Mouse (Mus musculus) liver, embryonic 11.5 days (tissue): ENCODE data around the gene Hnrnph3. TPM values are rescaled to one million over a fixed set of nuclear protein-coding genes. Genes with fewer than 3 reads are reported as not detected.

ENCODE experiments used
- ATAC-seq: fragments of 200-750 bp; cut with Nextera tagmentation; replicated peaks from 2 replicates; pipeline ENCODE4 v1.8.0; 2017; ENCODE audit warnings: moderate number of reproducible peaks, mild to moderate bottlenecking, moderate TSS enrichment, moderate library complexity; ENCODE audit not compliant: low FRiP score
- DNase-seq: peaks from one replicate; pipeline ENCODE4 v3.0.0-alpha.2; 2017; ENCODE audit warnings: low spot score
- H3K27ac ChIP-seq: fragments of 300-500 bp; sonication (generic); 2 replicates; pipeline ENCODE4 v1.5.1; 2014; ENCODE audit warnings: mild to moderate bottlenecking, low read depth, low read length, control low read depth
- H3K27me3 ChIP-seq: fragments of 300-500 bp; sonication (generic); replicated peaks from 2 replicates; pipeline ENCODE4 v1.6.1; 2014; ENCODE audit warnings: low read length, mixed read lengths; ENCODE audit not compliant: control insufficient read depth, insufficient read depth
- H3K36me3 ChIP-seq: fragments of 300-500 bp; sonication (generic); 2 replicates; pipeline ENCODE4 v1.6.1; 2014; ENCODE audit warnings: mild to moderate bottlenecking, low read length, moderate library complexity, mixed read lengths; ENCODE audit not compliant: control insufficient read depth, insufficient read depth
- H3K4me1 ChIP-seq: fragments of 300-500 bp; sonication (generic); replicated peaks from 2 replicates; pipeline ENCODE4 v1.6.1; 2014; ENCODE audit warnings: low read length, mixed read lengths; ENCODE audit not compliant: control insufficient read depth, insufficient read depth
- H3K4me2 ChIP-seq: fragments of 300-500 bp; sonication (generic); 2 replicates; pipeline ENCODE4 v1.6.1; 2014; ENCODE audit warnings: mild to moderate bottlenecking, control low read depth, moderate library complexity
- H3K4me3 ChIP-seq: fragments of 300-500 bp; sonication (generic); 2 replicates; pipeline ENCODE4 v1.5.1; 2014; ENCODE audit warnings: low read depth, low read length, control low read depth
- H3K9ac ChIP-seq: fragments of 300-500 bp; sonication (generic); 2 replicates; pipeline ENCODE4 v1.6.1; 2014; ENCODE audit warnings: low read depth, low read length, control low read depth
- H3K9me3 ChIP-seq: fragments of 300-500 bp; sonication (generic); 2 replicates; pipeline ENCODE4 v1.6.1; 2016; ENCODE audit warnings: low read length, inconsistent platforms, mixed read lengths; ENCODE audit not compliant: control insufficient read depth
- WGBS: fragments of 180-500 bp; shearing (Covaris S2); extraction: QIAGEN DNeasy Blood & Tissue Kit; methylation state at CpG from one replicate; pipeline ENCODE4 v1.1.7; 2014; 5-methylcytosine and 5-hydroxymethylcytosine counted together
- polyA plus RNA-seq: library from polyadenylated mRNA; unstranded; fragments of >200 nt; fragmentation: Nextera tagmentation; extraction: Ambion mirVana; gene quantifications from 2 replicates; pipeline ENCODE4 v1.2.1, GENCODE M21; 2014

Gene Hnrnph3
- polyA plus RNA-seq, 1 experiment from 2014 or later = 57.1 TPM

DNA sequence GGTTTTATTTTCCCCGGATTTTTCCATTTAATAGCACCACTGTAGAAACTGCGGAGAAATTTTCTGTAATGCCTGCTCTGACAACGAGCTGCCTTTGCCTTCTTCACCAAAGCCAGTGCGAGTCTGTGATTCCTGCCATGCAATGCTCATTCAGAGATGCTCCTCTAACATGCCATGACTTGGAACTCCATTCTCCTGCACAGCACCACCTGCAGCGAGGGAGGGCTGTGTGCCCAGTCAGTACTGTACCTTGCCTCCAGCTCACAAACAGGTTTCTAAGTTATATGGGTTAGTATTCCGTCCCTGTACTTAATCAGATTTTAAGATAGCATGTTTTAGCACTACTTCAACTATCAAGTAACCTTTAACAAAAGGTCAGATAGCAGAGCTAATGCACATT, 12.5 kb downstream of the Hnrnph3 start:
- H3K4me2 ChIP-seq = no peak overlapping the region
- H3K36me3 ChIP-seq = peaks cover 22% of the 10 kb centered on the region; the same call in 1 of the 2 replicates
- no peaks in the 10 kb centered on the region for H3K9me3 ChIP-seq
- ATAC-seq = no peak
- H3K4me3 ChIP-seq = no peak overlapping the region
- no peak overlapping the region for H3K27ac ChIP-seq
- no peaks in the 10 kb centered on the region for H3K27me3 ChIP-seq
- no peak for DNase-seq
- H3K4me1 ChIP-seq = no peaks in the 10 kb centered on the region
- 90% methylated on average over 6 of the region's 6 CpGs for WGBS
- no peak overlapping the region for H3K9ac ChIP-seq

DNA sequence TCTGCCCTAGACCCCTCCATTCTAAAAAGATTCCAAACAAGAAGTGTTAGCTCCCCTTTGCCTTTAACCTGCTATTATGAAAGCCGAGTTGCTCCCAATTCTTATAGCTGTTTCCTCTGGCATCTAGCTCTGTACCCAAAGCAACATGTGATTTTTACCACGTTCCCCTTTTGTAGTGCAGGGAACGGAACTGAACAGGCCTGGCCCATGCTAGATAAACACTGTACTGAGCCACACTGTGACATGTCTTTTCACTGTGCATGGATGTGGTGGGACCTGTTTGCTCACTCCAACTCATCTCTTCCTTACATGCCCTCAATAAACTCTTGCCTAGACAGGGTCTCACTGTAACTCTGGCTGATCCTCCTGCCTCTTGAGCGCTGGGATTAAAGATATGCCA, 13.7 kb downstream of the Hnrnph3 start:
- Histone ChIP-seq H3K9me3 (no peaks in the 10 kb centered on the region), H3K4me2 (no peak overlapping the region), H3K4me3 (no peak overlapping the region), H3K27me3 (no peaks in the 10 kb centered on the region), H3K9ac (no peak overlapping the region), H3K4me1 (no peaks in the 10 kb centered on the region), H3K27ac (no peak overlapping the region), H3K36me3 (peaks cover 16% of the 10 kb centered on the region; the same call in 1 of the 2 replicates)
- ATAC-seq (peak; percentile 67; the same call in 1 of the 2 replicates), DNase-seq (no peak)
- WGBS = 61% methylated on average over 4 of the region's 4 CpGs

DNA sequence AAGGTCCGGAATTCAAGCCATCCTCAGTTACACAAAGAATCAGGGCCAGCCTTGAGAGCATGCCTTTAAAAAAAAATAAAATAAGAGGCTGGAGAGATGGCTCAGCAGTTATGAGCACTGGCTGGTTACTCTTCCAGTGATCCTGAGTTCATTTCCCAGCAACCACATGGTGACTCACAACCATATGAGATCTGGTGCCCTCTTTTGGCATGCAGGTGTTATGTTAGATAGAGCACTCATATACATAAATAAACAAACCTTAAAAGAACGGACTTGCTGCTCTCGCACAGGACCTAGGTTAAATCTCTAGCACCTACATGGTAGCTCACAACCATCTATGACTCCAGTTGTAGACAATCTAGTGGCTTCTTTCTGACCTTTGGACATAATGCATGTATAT, 15.8 kb downstream of the Hnrnph3 start:
- 72% methylated on average over 3 of the region's 3 CpGs for WGBS
- ATAC-seq = no peak
- no peak for DNase-seq
- Histone ChIP-seq H3K9ac (no peak overlapping the region), H3K4me3 (no peak overlapping the region), H3K4me1 (no peaks in the 10 kb centered on the region), H3K27me3 (no peaks in the 10 kb centered on the region), H3K27ac (no peak overlapping the region), H3K9me3 (no peaks in the 10 kb centered on the region), H3K4me2 (no peak overlapping the region), H3K36me3 (peaks cover 16% of the 10 kb centered on the region; the same call in 1 of the 2 replicates)

DNA sequence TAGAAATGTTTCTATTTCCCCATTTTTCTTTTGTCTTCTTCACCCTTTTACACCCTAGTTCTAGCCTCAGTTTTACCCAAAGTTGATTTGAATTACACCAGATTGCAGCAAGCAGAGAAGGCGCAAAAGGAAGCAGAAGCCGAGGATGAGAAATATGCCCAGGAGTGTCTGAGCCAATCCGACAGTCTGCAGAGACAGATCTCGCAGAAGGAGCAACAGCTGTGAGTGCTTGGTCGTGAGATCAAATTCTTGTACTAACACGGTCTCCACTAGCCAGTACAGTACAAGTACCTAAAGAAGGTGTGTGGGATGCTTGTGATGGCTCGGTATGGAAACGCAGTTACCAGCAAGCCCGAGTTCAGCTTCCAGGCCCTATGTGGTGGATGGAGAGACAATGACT, 19.5 kb downstream of the Hnrnph3 start:
- Histone ChIP-seq H3K4me1 (no peaks in the 10 kb centered on the region), H3K36me3 (peaks cover 16% of the 10 kb centered on the region), H3K27ac (no peak overlapping the region), H3K9me3 (no peaks in the 10 kb centered on the region), H3K27me3 (no peaks in the 10 kb centered on the region), H3K4me3 (no peak overlapping the region), H3K4me2 (no peak overlapping the region), H3K9ac (no peak overlapping the region)
- ATAC-seq = no peak
- DNase-seq = no peak
- 92% methylated on average over 9 of the region's 9 CpGs for WGBS

DNA sequence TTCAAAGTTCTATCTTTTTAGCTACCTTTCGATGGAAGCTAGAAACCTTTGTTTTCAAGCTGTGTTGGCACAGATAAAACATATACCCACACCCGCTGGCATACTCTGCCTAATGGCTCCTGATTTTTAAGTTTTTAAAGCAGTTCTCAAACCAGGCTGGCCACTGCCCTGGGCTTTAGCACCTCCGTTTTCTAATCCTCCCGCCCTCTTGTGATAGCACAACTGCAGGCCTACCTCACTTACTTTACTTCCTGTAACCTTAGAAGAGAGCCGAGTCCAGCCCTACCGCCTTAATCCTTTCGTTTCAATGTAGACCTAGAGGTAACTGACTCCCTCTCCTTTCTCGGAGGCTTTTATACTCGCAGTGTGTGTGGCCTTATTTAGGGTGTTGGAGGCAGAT, 20.8 kb downstream of the Hnrnph3 start:
- DNase-seq (no peak), ATAC-seq (no peak)
- Histone ChIP-seq H3K27me3 (no peaks in the 10 kb centered on the region), H3K27ac (no peak overlapping the region), H3K4me3 (no peak overlapping the region), H3K36me3 (peaks cover 16% of the 10 kb centered on the region), H3K9ac (no peak overlapping the region), H3K9me3 (no peaks in the 10 kb centered on the region), H3K4me1 (no peaks in the 10 kb centered on the region), H3K4me2 (no peak overlapping the region)
- 72% methylated on average over 9 of the region's 9 CpGs for WGBS

DNA sequence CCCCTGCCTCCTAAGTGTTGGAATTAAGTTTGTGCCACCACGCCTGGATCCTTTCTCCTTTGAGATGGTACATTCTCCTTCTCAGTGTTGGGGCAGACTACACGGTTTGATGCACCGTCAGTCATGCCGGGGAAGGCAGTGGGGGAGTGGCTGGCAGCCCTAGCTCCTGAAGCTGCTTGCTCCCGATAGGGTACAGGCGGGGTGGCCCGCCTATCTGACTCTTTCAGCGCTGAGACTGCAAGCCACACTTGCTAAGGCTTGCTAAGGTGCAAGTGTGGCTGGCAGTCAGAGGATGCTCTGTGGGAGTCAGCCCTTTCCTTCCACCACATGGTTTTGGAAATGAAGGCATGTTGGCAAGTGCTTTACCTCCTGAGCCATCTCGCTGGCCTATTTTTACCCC, 23.4 kb downstream of the Hnrnph3 start:
- 71% methylated on average over 9 of the region's 9 CpGs for WGBS
- DNase-seq = no peak
- H3K27ac ChIP-seq = no peak overlapping the region
- H3K4me1 ChIP-seq = no peaks in the 10 kb centered on the region
- no peaks in the 10 kb centered on the region for H3K9me3 ChIP-seq
- H3K4me2 ChIP-seq = no peak overlapping the region
- peaks cover 21% of the 10 kb centered on the region for H3K36me3 ChIP-seq
- H3K27me3 ChIP-seq = no peaks in the 10 kb centered on the region
- H3K9ac ChIP-seq = no peak overlapping the region
- no peak overlapping the region for H3K4me3 ChIP-seq
- ATAC-seq = peak; percentile 83; the same call in 1 of the 2 replicates

DNA sequence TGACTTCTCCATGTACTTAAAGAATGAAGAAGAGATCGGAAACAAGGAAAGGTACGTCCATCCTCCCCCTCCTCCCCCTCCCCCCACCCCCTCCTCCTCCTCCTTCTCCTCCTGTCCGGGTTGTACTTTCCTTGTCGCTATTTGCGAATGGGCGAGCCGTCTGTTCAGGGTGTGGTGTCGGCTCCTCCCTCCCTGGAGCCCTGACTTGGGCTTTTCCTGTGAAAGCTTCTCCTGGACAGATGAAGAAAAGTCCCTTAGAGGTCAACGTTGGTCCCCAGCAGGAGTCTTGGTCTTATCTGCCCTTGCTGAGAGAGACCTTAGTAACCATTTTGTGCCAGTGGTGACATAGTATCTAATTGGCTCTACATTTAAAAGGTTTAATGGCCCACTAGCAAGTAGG, 30.0 kb downstream of the Hnrnph3 start:
- no peak for ATAC-seq
- Histone ChIP-seq H3K9me3 (no peaks in the 10 kb centered on the region), H3K9ac (no peak overlapping the region), H3K4me3 (no peak overlapping the region), H3K36me3 (peaks cover 15% of the 10 kb centered on the region; the same call in 1 of the 2 replicates), H3K4me1 (no peaks in the 10 kb centered on the region), H3K4me2 (no peak overlapping the region), H3K27me3 (no peaks in the 10 kb centered on the region), H3K27ac (no peak overlapping the region)
- WGBS = 86% methylated on average over 5 of the region's 9 CpGs
- DNase-seq = no peak

DNA sequence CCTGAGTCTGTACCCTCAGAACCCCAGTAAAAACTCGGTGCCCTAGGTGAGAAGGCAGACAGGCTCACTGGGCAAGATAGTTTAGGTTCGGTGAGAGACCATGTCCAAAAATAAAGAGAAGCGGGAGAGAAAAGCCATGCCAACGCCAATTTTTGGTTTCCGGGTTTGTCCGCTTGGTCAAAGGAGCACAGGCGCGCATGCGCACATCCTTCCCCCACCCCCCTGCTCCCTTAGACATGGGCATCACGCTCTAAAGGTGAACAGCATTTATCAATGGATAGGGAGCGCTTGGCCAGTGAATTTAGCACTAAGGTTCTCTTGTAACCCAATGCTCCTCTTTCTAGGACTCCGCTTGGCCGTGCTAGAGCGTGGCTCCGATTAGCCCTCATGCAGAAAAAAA, 33.4 kb downstream of the Hnrnph3 start:
- Histone ChIP-seq H3K27me3 (no peaks in the 10 kb centered on the region), H3K36me3 (peaks cover 10% of the 10 kb centered on the region; the same call in 1 of the 2 replicates), H3K4me3 (no peak overlapping the region), H3K4me1 (no peaks in the 10 kb centered on the region), H3K27ac (no peak overlapping the region), H3K9me3 (no peaks in the 10 kb centered on the region), H3K4me2 (no peak overlapping the region), H3K9ac (no peak overlapping the region)
- no peak for ATAC-seq
- 94% methylated on average over 15 of the region's 15 CpGs for WGBS
- no peak for DNase-seq

DNA sequence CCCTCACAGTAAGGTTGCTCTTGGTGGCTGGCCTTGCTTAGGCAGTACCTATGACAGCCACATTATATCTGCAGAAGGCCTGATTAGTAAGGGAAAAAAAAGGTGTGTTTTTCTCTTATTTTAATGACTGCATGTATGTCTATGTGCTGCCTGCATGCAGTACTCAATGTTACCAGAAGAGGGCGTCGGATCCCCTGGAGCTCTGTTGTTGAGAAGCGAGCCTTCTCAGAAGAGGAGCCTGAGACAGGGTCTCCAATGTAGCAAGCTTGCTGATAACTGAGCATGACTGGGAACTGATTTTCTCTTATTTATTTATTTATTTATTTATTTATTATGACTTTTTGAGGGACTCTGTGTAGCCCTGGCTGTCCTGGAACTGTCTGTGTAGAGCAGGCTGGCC, 36.7 kb downstream of the Hnrnph3 start:
- Histone ChIP-seq H3K9me3 (no peaks in the 10 kb centered on the region), H3K36me3 (0 out of 2 replicates have a peak, but pooled peaks cover 8% of the 10 kb centered on the region), H3K27ac (no peak overlapping the region), H3K27me3 (no peaks in the 10 kb centered on the region), H3K4me3 (no peak overlapping the region), H3K4me1 (no peaks in the 10 kb centered on the region), H3K9ac (no peak overlapping the region), H3K4me2 (no peak overlapping the region)
- DNase-seq = no peak
- no peak for ATAC-seq
- WGBS = 21% methylated on average over 3 of the region's 3 CpGs
